Mouse (Mus musculus) brain, embryonic 14.5 days (tissue): Measurements from ENCODE around the gene Ncs1.

Experiments
- CTCF ChIP-seq: fragments of 200-500 bp; IDR thresholded peaks from 2 replicates; pipeline ENCODE4 v1.5.1; 2012; ENCODE audit warnings: inconsistent platforms, mild to moderate bottlenecking, moderate library complexity, borderline replicate concordance; ENCODE audit not compliant: insufficient read depth, insufficient read length; ENCODE audit errors: extremely low read depth
- POLR2A ChIP-seq: fragments of 200-500 bp; IDR thresholded peaks from 2 replicates; pipeline ENCODE4 v1.6.1; 2012; ENCODE audit warnings: mild to moderate bottlenecking, inconsistent platforms, borderline replicate concordance; ENCODE audit not compliant: poor library complexity, insufficient read depth, insufficient read length, severe bottlenecking; ENCODE audit errors: extremely low read depth

DNA sequence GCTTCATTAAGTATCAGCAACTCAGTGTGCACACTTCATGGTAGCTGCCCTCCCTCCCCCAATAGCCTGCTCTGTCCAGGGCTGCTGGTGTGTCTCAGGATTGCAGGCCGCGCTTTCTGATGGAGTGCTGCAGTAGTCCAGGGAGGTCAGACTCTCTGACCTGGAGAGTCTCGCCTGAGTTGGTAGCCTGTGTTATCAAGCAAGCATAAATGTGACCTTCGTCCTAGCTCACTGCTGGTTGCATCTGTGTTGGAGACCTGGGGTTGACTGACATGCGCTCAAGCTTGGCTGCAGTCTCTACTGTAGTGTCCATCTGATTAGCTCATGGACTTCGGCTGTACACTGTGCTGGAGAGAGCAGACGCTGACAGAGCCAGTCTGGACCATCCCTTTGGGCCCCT is 43.8 kb upstream of the Ncs1 start:
- TF ChIP-seq CTCF (no peak), POLR2A (no peak)
